Mouse (Mus musculus) ovary, postnatal 10 days (tissue): ENCODE measurements around the gene Col4a2.

ENCODE experiments used
- DNase-seq: peaks from one replicate; pipeline ENCODE4 v3.0.0; 2022; ENCODE audit warnings: low spot score

Col4a2 gene

DNA sequence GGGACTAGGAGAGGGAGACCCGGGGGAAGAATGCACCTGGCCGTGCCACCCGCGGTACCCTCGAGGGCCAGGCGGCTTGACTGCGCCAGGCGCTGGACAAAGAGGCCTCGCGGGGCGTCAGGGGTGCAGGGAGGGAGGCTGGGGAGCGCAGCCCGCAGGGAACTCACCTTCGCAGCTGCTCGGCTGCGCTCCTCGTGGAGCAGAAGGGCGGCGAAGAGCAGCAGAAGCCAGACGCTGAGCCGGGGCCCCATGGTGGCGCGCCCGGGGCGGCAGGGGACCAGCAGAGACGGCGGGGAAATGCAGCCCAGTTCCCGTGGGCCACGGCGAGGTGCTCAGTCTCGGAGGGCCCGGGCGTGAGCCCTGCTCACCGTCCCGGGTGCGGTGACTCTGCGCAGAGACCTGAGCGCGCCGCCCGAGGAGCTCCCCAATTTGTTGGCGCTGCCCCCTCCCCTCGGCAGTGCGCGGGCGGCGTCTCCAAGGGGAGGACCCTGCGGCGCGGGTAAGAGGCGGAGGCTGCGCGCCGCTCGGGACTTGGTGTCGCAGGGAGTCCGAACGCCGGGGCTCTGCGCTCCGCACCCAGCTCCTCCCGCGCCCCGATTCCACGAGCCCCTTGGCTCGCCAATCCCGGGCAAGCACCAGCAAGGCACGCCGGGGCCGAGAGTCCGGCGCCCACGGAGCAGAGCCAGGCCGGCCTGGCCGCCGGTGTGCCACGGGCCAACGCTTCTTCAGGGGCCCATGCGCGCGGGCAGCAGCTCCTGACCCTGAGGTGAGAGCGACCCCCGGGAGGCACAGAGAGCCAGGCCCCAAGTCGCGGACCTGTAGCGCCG lies at the start of gene Col4a2, which contains the start of gene Col4a1:
Gene Col4a2, plus strand, starts transcription at position 457 of the 827 bp plus-strand sequence.
Gene Col4a1, minus strand, starts transcription at position 478 of the 827 bp plus-strand sequence.
- peak; percentile 62 for DNase-seq

DNA sequence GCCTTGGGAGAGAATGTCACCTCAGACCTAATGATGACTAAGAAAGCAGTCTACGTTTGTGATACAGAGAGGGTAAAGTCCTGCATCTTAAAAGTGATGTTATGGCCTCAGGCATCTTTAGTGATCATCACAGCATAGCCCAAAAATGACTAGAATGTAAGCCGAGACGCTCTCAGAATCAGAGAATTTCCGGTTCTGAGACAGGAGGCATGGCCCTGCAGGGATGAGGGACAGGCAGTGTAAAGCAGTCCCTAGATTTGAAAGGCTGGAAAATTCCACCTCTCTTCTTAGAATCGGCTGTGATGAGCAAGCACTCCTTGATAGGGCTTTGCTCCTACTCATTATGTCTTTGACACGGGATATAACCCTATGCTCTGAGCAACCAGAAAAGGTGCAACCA lies 48.8 kb upstream of the Col4a2 start:
- no peak for DNase-seq

DNA sequence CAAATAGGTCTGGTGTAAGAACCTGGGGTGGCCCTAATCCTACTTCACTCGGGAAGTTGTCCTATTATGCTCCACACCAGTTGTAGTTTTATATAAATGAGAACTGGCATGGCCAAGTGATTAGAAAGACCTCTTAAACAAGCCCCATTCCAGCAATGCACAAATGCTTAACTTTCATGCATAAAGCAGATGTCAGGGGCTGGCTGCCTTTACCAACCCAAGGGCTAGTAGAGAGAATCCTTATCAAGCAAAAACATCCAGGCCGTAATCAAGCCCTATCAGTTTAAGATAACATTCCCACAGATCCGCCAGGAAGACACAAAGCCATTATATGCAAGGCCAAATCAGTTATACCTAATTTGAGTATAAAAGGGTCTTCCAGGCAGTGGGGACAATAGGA lies 46.6 kb upstream of the Col4a2 start:
- no peak for DNase-seq

- DNase-seq: no peak
These were observed 46.1 kb upstream of the Col4a2 start for GRCm38 (mm10) chr8:11266471-11266870.

DNA sequence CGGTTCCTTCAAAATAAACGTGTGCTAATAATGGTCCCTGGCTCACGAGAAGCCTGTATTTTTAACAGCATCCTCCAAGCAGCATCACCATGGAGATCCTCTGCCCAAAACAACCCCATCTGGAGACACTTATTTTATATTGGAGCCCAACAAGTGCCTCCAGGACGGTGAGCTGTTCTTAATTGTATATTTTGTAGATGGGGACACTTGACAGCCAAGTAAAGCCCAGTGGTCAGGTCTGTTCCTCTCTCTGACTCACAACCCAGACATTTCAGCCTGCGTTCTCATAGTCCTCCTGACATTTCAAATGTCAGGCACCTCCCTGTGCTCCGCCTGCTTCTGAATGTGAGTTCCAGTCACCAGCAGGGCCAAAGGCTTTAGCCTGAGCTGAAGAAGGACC lies 43.9 kb upstream of the Col4a2 start:
- no peak for DNase-seq

- no peak for DNase-seq
These were observed 41.8 kb upstream of the Col4a2 start for GRCm38 (mm10) chr8:11270826-11271225.

- DNase-seq: no peak
These were observed 40.4 kb upstream of the Col4a2 start for GRCm38 (mm10) chr8:11272205-11272604.

GRCm38 (mm10) chr8:11273506-11274158 lies 39.0 kb upstream of the Col4a2 start:
- no peak for DNase-seq

DNA sequence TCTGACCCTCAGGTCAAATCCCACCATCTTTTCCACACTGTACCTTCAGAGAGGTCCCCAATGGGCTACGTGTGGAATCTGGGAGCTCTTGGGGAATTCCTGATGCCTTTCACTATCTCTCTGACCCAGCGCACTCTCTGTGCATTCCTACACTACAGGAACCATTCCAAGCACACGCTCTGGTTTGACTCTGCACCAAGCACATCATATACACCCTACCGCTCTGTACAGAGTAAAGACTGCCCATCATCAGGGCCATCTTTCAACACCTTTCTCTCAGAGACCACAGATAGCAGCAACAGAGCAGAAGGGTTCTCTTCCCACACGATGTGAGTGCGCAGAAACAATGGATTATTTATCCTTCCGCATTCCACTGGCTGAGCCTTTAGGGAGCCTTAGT lies 38.2 kb upstream of the Col4a2 start:
- no peak for DNase-seq

GRCm38 (mm10) chr8:11276286-11276685 lies 36.3 kb upstream of the Col4a2 start:
- DNase-seq: no peak

DNA sequence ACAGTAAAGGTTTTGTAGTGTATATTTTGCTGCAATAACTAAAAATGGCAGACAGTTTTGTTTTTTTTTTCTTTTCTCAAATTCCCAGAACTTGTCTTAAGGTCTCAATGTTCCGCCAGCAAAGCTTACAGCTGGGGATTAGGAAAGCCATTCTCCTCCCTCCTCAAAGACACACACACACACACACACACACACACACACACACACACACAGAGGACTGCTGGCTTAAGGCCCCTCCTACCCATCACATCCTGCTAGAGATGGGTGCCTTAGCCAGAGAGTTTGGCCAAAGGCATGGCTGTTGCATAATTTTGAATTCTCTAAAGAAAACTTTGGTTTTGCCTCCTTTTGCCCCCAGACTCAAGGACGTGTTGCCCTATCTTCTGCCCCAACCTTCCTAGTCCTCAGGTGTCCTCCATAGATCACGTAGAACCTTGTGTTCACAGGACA lies 35.0 kb upstream of the Col4a2 start:
- no peak for DNase-seq

- DNase-seq: no peak
These were observed 34.4 kb upstream of the Col4a2 start for GRCm38 (mm10) chr8:11278101-11278611.

DNA sequence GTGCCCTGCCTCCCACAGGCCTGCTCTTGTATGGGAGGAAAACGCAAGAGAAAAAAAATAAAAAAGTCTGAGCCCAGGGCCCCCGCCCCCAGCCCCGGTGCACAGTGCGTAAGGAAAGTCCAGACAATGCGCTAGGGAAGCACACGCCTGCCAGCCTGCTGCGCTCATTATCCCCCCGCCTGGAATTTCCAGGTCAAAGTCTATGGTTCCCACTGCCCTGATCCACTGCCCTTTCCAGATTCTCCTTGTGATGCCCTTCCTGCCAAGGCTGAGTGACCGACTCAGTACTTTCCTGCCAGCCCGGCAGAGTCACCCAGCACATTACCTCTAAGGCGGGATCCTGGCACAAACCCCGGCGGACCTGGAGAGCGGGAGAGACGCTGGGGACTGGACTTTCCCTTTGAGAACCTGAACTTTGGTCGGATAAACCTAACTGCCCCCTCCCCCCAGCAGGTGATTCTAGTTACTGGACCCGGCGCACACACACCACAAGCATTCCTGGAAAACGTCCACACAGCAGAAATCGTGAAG lies 33.2 kb upstream of the Col4a2 start:
- DNase-seq: no peak

DNA sequence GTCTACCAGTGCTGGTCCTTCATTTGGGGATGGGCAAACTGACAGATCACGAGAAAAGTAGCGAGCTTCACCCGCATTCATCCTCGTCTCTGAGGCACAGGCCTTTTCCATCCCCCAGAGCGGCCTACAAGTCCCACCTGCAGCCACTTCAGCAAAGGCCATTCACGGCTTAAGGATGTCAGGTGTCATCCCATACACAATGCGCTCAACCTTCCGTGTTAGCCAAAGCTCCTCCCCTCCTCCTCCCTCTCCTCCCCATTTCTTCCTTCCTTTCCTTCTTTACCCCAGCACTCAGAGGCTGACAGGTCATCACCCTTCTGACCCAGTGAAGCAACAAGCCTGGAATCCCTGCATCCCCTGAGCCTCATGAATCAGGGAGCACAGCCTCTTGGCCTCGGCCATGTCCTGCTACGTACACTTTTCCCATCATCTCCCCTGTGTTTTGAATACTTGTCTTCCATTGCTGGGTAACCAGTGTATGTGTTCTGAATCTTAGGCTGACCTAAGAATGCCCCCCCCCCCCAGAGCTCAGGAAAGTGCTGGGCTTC lies 31.8 kb upstream of the Col4a2 start:
- no peak for DNase-seq

DNA sequence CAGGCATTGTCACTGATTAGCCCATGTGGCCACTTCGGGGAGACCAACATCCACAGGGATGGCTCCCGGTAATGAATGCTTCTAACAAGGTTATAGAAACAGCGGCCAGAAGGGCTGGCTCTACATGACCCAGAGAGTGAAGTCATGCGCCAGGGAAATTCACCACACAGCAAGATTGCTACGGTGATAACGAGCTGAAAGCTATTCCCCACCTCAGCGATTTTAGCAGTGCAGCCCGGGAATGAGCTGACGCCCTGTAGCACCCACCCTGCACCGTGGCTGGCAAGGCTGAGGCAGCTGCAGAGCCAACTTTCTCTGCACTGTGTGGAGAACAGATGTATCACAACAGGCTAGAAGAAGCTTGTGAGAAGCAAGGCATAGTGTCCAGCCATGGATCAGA lies 30.5 kb upstream of the Col4a2 start:
- DNase-seq: no peak

GRCm38 (mm10) chr8:11282696-11283095 lies 29.9 kb upstream of the Col4a2 start:
- no peak for DNase-seq

- no peak for DNase-seq
These were observed 29.4 kb upstream of the Col4a2 start for GRCm38 (mm10) chr8:11283217-11283616.

DNA sequence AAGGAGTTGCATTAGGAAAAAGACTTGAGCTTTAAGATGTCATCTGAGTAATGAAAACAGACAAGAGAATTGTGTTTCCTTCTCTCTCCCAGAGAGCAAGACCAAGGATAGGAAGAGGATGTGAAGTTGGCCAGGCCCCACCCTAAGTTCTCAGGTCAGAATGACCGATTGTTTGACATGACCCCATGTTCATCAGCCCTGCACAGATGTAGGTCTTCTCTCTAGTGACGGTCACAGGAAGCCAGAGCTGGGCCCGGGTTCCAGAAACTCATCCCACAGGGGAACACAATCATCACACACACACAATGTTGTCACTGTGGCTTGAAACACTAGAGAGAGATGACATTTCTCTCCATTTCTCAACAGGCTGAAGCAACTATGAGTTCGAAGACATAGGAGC lies 27.2 kb upstream of the Col4a2 start:
- no peak for DNase-seq

DNA sequence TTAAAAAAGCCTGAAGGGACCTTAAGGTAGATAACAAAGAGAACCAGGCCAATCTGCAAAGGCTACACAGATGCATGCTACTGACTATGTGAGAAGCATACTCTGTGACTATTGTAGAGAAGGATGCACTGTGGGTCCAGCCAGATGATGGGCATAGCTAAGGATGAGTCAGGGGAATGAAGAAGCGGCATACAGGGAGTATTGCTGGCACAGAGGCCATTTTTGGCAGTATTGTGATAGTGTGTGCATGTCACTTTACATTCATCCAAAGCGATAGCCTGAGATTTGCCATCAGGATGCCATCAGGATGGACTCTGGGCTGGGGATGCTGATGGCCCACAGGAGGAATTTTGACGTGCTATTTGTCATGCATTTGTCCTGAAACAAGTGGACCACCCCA lies 25.5 kb upstream of the Col4a2 start:
- DNase-seq: no peak

DNA sequence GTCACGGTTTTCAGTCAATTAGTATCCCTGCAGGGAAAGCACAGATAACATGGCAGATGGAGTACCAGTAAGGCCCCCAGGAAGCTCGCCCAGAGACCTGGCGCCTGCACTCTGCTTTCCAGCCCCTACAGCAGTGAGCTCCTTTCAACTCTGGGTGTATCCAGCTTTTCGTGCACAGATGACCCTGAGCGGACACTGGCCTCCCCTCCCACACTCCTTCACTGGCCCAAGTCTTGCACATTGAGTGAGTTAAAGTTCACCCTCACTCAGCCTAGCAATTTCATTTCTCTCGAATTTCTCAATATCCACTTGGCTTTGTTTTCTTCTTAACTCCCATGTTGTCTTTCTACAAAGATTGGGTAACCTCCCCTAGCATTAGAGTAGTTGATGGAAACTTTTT lies 24.3 kb upstream of the Col4a2 start:
- DNase-seq: no peak

- no peak for DNase-seq
These were observed 22.1 kb upstream of the Col4a2 start for GRCm38 (mm10) chr8:11290533-11290932.

GRCm38 (mm10) chr8:11292611-11293010 lies 20.0 kb upstream of the Col4a2 start:
- DNase-seq: no peak
